Mouse (Mus musculus) embryonic facial prominence, embryonic 11.5 days (tissue): ENCODE results near the gene 2310022A10Rik. TPM values are rescaled to one million over a fixed set of nuclear protein-coding genes. Genes with fewer than 3 reads are reported as not detected.

Experiments
- ATAC-seq: fragments of 200-750 bp; cut with Nextera tagmentation; replicated peaks from 2 replicates; pipeline ENCODE4 v1.8.0; 2017; ENCODE audit warnings: low read depth; ENCODE audit not compliant: insufficient number of reproducible peaks, low FRiP score, low TSS enrichment
- DNase-seq: peaks from one replicate; pipeline ENCODE4 v3.0.0-alpha.2; 2015; ENCODE audit warnings: low spot score
- H3K27ac ChIP-seq: fragments of 300-500 bp; sonication (generic); replicated peaks from 2 replicates; pipeline ENCODE4 v1.5.1; 2014; ENCODE audit warnings: mild to moderate bottlenecking, low read depth, low read length, control low read depth
- H3K27me3 ChIP-seq: fragments of 300-500 bp; sonication (generic); 2 replicates; pipeline ENCODE4 v1.6.1; 2014; ENCODE audit warnings: mild to moderate bottlenecking, low read length, moderate library complexity, mixed read lengths; ENCODE audit not compliant: control insufficient read depth, insufficient read depth
- H3K36me3 ChIP-seq: fragments of 300-500 bp; sonication (generic); replicated peaks from 2 replicates; pipeline ENCODE4 v1.6.1; 2014; ENCODE audit warnings: low read depth, mild to moderate bottlenecking, low read length, moderate library complexity, mixed read lengths; ENCODE audit not compliant: control insufficient read depth, insufficient read depth
- H3K4me1 ChIP-seq: fragments of 300-500 bp; sonication (generic); 2 replicates; pipeline ENCODE4 v1.6.1; 2014; ENCODE audit warnings: low read length, mixed read lengths; ENCODE audit not compliant: control insufficient read depth, insufficient read depth
- H3K4me2 ChIP-seq: fragments of 300-500 bp; sonication (generic); 2 replicates; pipeline ENCODE4 v1.6.1; 2014; ENCODE audit warnings: low read depth, mild to moderate bottlenecking, control low read depth, low read length, moderate library complexity
- H3K4me3 ChIP-seq: fragments of 300-500 bp; sonication (generic); 2 replicates; pipeline ENCODE4 v1.5.1; 2014; ENCODE audit warnings: low read depth, low read length, control low read depth
- H3K9ac ChIP-seq: fragments of 300-500 bp; sonication (generic); replicated peaks from 2 replicates; pipeline ENCODE4 v1.6.1; 2014; ENCODE audit warnings: mild to moderate bottlenecking, control low read depth, low read length
- H3K9me3 ChIP-seq: fragments of 300-500 bp; sonication (generic); replicated peaks from 2 replicates; pipeline ENCODE4 v1.6.1; 2016; ENCODE audit warnings: mild to moderate bottlenecking, low read length, inconsistent platforms, mixed read lengths; ENCODE audit not compliant: control insufficient read depth
- WGBS: fragments of 180-500 bp; shearing (Covaris S2); extraction: QIAGEN DNeasy Blood & Tissue Kit; methylation state at CpG from one replicate; pipeline ENCODE4 v1.1.7; 2014; 5-methylcytosine and 5-hydroxymethylcytosine counted together
- polyA plus RNA-seq: library from polyadenylated mRNA; unstranded; fragments of >200 nt; fragmentation: Nextera tagmentation; extraction: Ambion mirVana; gene quantifications from 2 replicates; pipeline ENCODE4 v1.2.1, GENCODE M21; 2014

Gene 2310022A10Rik
- polyA plus RNA-seq, 1 experiment from 2014 or later = 27.5 TPM

DNA sequence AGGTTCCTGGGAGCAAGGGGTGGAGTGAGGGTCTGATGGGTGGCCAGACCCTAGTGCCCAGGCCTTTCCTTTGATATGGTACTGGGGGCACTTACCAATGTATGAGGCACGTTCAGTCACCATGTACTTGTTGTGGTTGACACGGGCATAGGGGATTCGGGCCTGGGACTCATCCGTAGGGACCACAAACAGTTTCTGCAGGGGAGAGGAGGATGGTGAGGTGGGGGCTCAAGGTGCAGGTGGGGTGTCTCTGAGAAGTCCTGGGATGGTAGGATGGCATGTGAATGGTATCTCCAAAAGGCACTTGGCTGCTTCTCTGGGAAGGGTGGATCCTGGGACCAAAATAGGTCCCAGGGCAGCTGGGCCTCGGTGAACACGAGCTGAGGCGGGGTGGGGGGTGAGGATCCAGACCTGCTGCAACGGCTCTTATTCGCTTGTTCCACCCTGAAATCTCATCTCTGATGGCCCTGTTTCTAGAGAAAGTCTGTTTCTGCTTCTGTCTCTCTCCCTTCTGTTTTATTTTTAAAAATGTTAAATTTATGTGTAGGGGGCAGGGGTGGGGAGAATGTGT, 20.5 kb upstream of the 2310022A10Rik start:
- Histone ChIP-seq H3K4me3 (no peak overlapping the region), H3K9me3 (no peaks in the 10 kb centered on the region), H3K4me1 (no peaks in the 10 kb centered on the region), H3K27ac (no peak overlapping the region), H3K4me2 (no peak overlapping the region), H3K27me3 (no peaks in the 10 kb centered on the region), H3K9ac (no peak overlapping the region), H3K36me3 (no peaks in the 10 kb centered on the region)
- ATAC-seq (no peak), DNase-seq (no peak)
- 90% methylated on average over 9 of the region's 9 CpGs for WGBS

DNA sequence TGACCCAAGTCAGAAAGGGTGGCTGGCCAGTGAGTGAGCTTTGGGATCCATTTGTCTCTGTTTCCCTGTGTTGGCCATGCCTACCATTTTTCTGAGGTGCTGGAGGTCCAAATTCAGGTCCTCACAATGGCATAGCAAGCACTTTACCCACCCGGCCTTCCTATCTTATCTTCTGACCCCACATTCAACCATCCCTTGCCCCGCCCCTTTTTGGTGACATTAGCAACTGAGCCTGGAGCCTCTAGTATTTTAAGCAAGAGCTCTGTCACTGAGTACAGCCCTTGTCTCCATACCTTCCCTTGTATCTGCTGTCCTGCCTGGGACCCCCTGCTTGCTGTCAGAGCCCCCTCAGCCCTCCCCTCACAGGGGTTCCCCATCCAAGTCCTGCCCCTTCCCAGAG, 17.6 kb upstream of the 2310022A10Rik start:
- Histone ChIP-seq H3K9ac (no peak overlapping the region), H3K27me3 (no peaks in the 10 kb centered on the region), H3K9me3 (no peaks in the 10 kb centered on the region), H3K27ac (no peak overlapping the region), H3K36me3 (no peaks in the 10 kb centered on the region), H3K4me1 (no peaks in the 10 kb centered on the region), H3K4me3 (no peak overlapping the region), H3K4me2 (no peak overlapping the region)
- ATAC-seq (no peak), DNase-seq (no peak)
- 77% methylated on average over 2 of the region's 2 CpGs for WGBS

DNA sequence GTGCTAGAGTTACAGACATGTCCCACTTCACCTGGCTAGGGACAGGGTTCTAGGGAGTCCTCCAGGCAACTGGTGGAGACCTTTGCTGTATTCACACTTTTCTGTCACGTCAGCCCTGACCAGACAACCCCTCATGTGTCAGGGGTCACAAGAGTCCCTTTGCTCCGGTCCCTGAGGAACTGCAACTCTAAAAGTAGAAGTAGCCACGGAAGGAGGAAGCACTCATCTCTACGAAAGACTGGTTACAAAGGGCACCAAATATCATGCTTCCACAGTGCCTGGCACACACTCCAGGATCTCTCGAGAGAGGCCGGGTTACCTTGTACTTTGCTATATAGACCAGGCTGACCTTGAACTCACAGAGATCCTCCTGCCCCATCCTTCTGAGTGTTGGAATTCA, 16.4 kb upstream of the 2310022A10Rik start:
- Histone ChIP-seq H3K9me3 (no peaks in the 10 kb centered on the region), H3K27me3 (no peaks in the 10 kb centered on the region), H3K27ac (no peak overlapping the region), H3K4me3 (no peak overlapping the region), H3K4me1 (no peaks in the 10 kb centered on the region), H3K9ac (no peak overlapping the region), H3K36me3 (no peaks in the 10 kb centered on the region), H3K4me2 (no peak overlapping the region)
- WGBS = 85% methylated on average over 6 of the region's 6 CpGs
- ATAC-seq = no peak
- no peak for DNase-seq

- Histone ChIP-seq H3K4me1 (no peaks in the 10 kb centered on the region), H3K9me3 (no peaks in the 10 kb centered on the region), H3K9ac (no peak overlapping the region), H3K36me3 (no peaks in the 10 kb centered on the region), H3K4me3 (no peak overlapping the region), H3K4me2 (no peak overlapping the region), H3K27ac (no peak overlapping the region), H3K27me3 (no peaks in the 10 kb centered on the region)
- ATAC-seq (no peak), DNase-seq (no peak)
- WGBS = 87% methylated on average over 8 of the region's 8 CpGs
Observed at GRCm38 (mm10) chr7:27537998-27538397, 15.0 kb upstream of the 2310022A10Rik start.

- no peak overlapping the region for H3K4me3 ChIP-seq
- 89% methylated on average over 2 of the region's 2 CpGs for WGBS
- H3K9ac ChIP-seq = no peak overlapping the region
- H3K4me2 ChIP-seq = no peak overlapping the region
- no peaks in the 10 kb centered on the region for H3K4me1 ChIP-seq
- no peaks in the 10 kb centered on the region for H3K9me3 ChIP-seq
- H3K27me3 ChIP-seq = no peaks in the 10 kb centered on the region
- no peaks in the 10 kb centered on the region for H3K36me3 ChIP-seq
- ATAC-seq = no peak
- DNase-seq = no peak
- no peak overlapping the region for H3K27ac ChIP-seq
Observed at GRCm38 (mm10) chr7:27538797-27539196, 14.2 kb upstream of the 2310022A10Rik start.

GRCm38 (mm10) chr7:27540521-27540920, 12.5 kb upstream of the 2310022A10Rik start:
- H3K9me3 ChIP-seq = no peaks in the 10 kb centered on the region
- H3K4me3 ChIP-seq = no peak overlapping the region
- no peaks in the 10 kb centered on the region for H3K36me3 ChIP-seq
- no peak overlapping the region for H3K9ac ChIP-seq
- no peak overlapping the region for H3K4me2 ChIP-seq
- H3K27ac ChIP-seq = no peak overlapping the region
- 81% methylated on average over 2 of the region's 2 CpGs for WGBS
- DNase-seq (no peak), ATAC-seq (no peak)
- H3K27me3 ChIP-seq = no peaks in the 10 kb centered on the region
- H3K4me1 ChIP-seq = no peaks in the 10 kb centered on the region

DNA sequence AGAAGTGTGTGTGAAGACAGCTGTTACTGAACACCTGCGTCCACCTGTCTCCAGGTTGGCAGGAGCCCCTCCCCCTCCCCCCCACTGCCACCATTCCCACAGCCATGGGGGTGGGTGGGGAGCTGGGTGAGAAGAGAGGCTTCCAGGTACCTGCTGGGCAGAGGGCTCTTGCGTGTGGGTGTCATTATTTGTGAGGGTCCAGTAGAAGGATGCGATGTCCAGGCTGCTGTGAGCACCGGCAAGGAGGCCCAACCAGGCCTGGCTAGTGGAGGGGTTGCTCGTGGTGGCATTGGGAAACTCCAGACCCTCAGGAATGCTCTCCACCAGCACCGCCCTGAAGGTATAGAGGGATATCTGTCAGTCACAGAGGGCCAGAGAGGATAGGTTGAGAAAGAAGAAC, 12.1 kb upstream of the 2310022A10Rik start:
- 81% methylated on average over 6 of the region's 6 CpGs for WGBS
- no peak for DNase-seq
- no peak overlapping the region for H3K27ac ChIP-seq
- no peaks in the 10 kb centered on the region for H3K9me3 ChIP-seq
- no peaks in the 10 kb centered on the region for H3K4me1 ChIP-seq
- H3K27me3 ChIP-seq = no peaks in the 10 kb centered on the region
- no peak overlapping the region for H3K4me2 ChIP-seq
- ATAC-seq = no peak
- H3K4me3 ChIP-seq = no peak overlapping the region
- no peak overlapping the region for H3K9ac ChIP-seq
- no peaks in the 10 kb centered on the region for H3K36me3 ChIP-seq

- Histone ChIP-seq H3K4me3 (no peak overlapping the region), H3K36me3 (no peaks in the 10 kb centered on the region), H3K9ac (no peak overlapping the region), H3K9me3 (no peaks in the 10 kb centered on the region), H3K4me1 (no peaks in the 10 kb centered on the region), H3K27me3 (no peaks in the 10 kb centered on the region), H3K4me2 (no peak overlapping the region), H3K27ac (no peak overlapping the region)
- WGBS = 80% methylated on average over 16 of the region's 16 CpGs
- no peak for ATAC-seq
- no peak for DNase-seq
Observed at GRCm38 (mm10) chr7:27541431-27541830, 11.6 kb upstream of the 2310022A10Rik start.
